ENCODE assay signal across 9 mouse cellular contexts in the genomic region with DNA sequence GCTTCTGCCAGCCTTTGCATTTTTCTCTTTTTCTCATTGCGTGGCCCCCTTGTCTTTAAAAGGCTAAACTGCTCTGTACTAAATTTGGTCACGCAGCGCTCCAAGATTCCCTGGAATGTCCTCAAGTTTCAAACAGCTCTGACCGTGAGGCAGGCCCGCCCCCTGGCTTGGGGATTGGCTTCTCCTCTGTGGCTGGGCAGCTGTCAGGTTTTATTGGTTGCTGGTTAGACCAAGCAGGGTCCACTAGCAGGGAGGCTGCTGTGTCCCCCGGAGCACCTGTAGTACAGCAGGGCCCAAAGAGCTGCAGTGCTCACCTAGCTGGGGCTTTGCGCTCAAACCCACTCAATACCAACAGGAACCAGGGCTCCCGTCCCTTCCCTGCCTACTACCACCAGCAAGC. TPM values are rescaled to one million over a fixed set of nuclear protein-coding genes. Genes with fewer than 3 reads are reported as not detected.
DNase-seq lines count a peak whose midpoint lies in the region; ATAC-seq and TF ChIP-seq lines count a peak whose summit lies in the region.
"Had no signal": no experiment of that assay in that cellular context is flagged by ENCODE, and none has a peak within 500 bp of the region (broad histone marks: within the 10 kb centered on the region; RNA-seq: fewer than 3 reads in every experiment).

A gene (plus strand): TSS at position 237 of the 400 bp plus-strand sequence.

- H3K9me3 ChIP-seq in liver, embryonic 11.5 days (ENCODE audit: control insufficient read depth, low read length): no peaks in the 10 kb centered on the region
- H3K9me3 ChIP-seq in embryonic facial prominence, embryonic 14.5 days (ENCODE audit: control insufficient read depth, low read length): no peaks in the 10 kb centered on the region
- H3K9me3 ChIP-seq in forebrain, embryonic 14.5 days (replicated peaks; ENCODE audit: control insufficient read depth, low read length): no peaks in the 10 kb centered on the region

- 35% methylated on average over 8 of the region's 8 CpGs for WGBS in liver, adult 2 months
- WGBS in liver, embryonic 11.5 days: 23% methylated on average over 8 of the region's 8 CpGs
- WGBS in embryonic facial prominence, embryonic 14.5 days: 12% methylated on average over 8 of the region's 8 CpGs
- 20% methylated on average over 8 of the region's 8 CpGs for WGBS in lung, adult 2 months
- WGBS in forebrain, embryonic 14.5 days: 20% methylated on average over 8 of the region's 8 CpGs

- TF ChIP-seq CTCF in liver, adult 2 months (IDR thresholded peaks at IDR 0.05; ENCODE audit: low read depth, low read length): no peak
- TF ChIP-seq CTCF in lung, adult 2 months (IDR thresholded peaks at IDR 0.05; ENCODE audit: insufficient read depth, low read length): no peak

- no peak for ATAC-seq in liver, embryonic 11.5 days (replicated peaks; ENCODE audit: low FRiP score)
- ATAC-seq in embryonic facial prominence, embryonic 14.5 days (ENCODE audit: low read depth): peak; percentile 93
- no peak for ATAC-seq in forebrain, embryonic 14.5 days

- H3K27ac ChIP-seq in liver, adult 2 months (replicated peaks; ENCODE audit: insufficient read depth, low read depth, low read length): no peak within 1 kb of the TSS
- no peak within 1 kb of the TSS for H3K27ac ChIP-seq in liver, embryonic 11.5 days (ENCODE audit: low read depth, low read length)
- H3K27ac ChIP-seq in embryonic facial prominence, embryonic 14.5 days (replicated peaks; ENCODE audit: low read depth, low read length): 0 out of 2 replicates have a peak within 1 kb of the TSS, but pooled peaks have one; percentile 28
- H3K27ac ChIP-seq in forebrain, embryonic 14.5 days (ENCODE audit: low read depth, low read length): no peak within 1 kb of the TSS
- H3K27ac ChIP-seq: liver, embryonic 14.5 days had no signal

- no peak within 1 kb of the TSS for H3K9ac ChIP-seq in liver, adult 2 months (ENCODE audit: low read depth, low read length)
- H3K9ac ChIP-seq in liver, embryonic 11.5 days (ENCODE audit: low read depth, low read length): no peak within 1 kb of the TSS; the same call in 1 of the 2 replicates
- H3K9ac ChIP-seq in embryonic facial prominence, embryonic 14.5 days (ENCODE audit: low read depth, low read length): no peak within 1 kb of the TSS; the same call in 1 of the 2 replicates
- no peak within 1 kb of the TSS for H3K9ac ChIP-seq in forebrain, embryonic 14.5 days (ENCODE audit: low read length)
- H3K9ac ChIP-seq: liver, embryonic 14.5 days had no signal

- H3K4me1 ChIP-seq in liver, adult 2 months (ENCODE audit: control insufficient read depth, insufficient read depth, low read length): no peaks in the 10 kb centered on the region
- H3K4me1 ChIP-seq in liver, embryonic 11.5 days (replicated peaks; ENCODE audit: control insufficient read depth, insufficient read depth, low read length): no peaks in the 10 kb centered on the region
- H3K4me1 ChIP-seq in embryonic facial prominence, embryonic 14.5 days (ENCODE audit: control insufficient read depth, insufficient read depth, low read length): peaks cover 5% of the 10 kb centered on the region; the same call in 1 of the 2 replicates
- peaks cover 2% of the 10 kb centered on the region; the same call in 1 of the 2 replicates for H3K4me1 ChIP-seq in lung, adult 2 months (ENCODE audit: control insufficient read depth, insufficient read depth, low read length)
- no peaks in the 10 kb centered on the region for H3K4me1 ChIP-seq in forebrain, embryonic 14.5 days (ENCODE audit: control insufficient read depth, insufficient read depth, low read length)

- H3K79me2 ChIP-seq in liver, adult 2 months (ENCODE audit: control insufficient read depth, insufficient read depth, low read length): no peaks in the 10 kb centered on the region

- H3K27me3 ChIP-seq in liver, adult 2 months (ENCODE audit: control insufficient read depth, insufficient read depth, low read length): peaks cover 4% of the 10 kb centered on the region; the same call in 1 of the 2 replicates
- H3K27me3 ChIP-seq in liver, embryonic 11.5 days (replicated peaks; ENCODE audit: control insufficient read depth, insufficient read depth, low read length): peaks cover 14% of the 10 kb centered on the region
- no peaks in the 10 kb centered on the region for H3K27me3 ChIP-seq in embryonic facial prominence, embryonic 14.5 days (replicated peaks; ENCODE audit: control insufficient read depth, insufficient read depth, low read length)
- H3K27me3 ChIP-seq in forebrain, embryonic 14.5 days (replicated peaks; ENCODE audit: control insufficient read depth, insufficient read depth, low read length): no peaks in the 10 kb centered on the region

- no peaks in the 10 kb centered on the region for H3K36me3 ChIP-seq in liver, adult 2 months (ENCODE audit: control insufficient read depth, insufficient read depth, low read length)
- no peaks in the 10 kb centered on the region for H3K36me3 ChIP-seq in liver, embryonic 11.5 days (ENCODE audit: control insufficient read depth, insufficient read depth, low read length)
- no peaks in the 10 kb centered on the region for H3K36me3 ChIP-seq in embryonic facial prominence, embryonic 14.5 days (ENCODE audit: control insufficient read depth, insufficient read depth, low read length)
- no peaks in the 10 kb centered on the region for H3K36me3 ChIP-seq in forebrain, embryonic 14.5 days (ENCODE audit: control insufficient read depth, insufficient read depth, low read length)

- H3K4me2 ChIP-seq in liver, embryonic 11.5 days: no peak within 1 kb of the TSS; the same call in 1 of the 2 replicates
- H3K4me2 ChIP-seq in embryonic facial prominence, embryonic 14.5 days (ENCODE audit: low read depth, low read length): peak within 1 kb of the TSS; percentile 18
- H3K4me2 ChIP-seq in forebrain, embryonic 14.5 days (ENCODE audit: low read length): no peak within 1 kb of the TSS

- TF ChIP-seq POLR2A in liver, adult 2 months (IDR thresholded peaks at IDR 0.05; ENCODE audit: extremely low read depth, insufficient read depth, low read length): no peak
- TF ChIP-seq POLR2A in lung, adult 2 months (IDR thresholded peaks at IDR 0.05; ENCODE audit: borderline replicate concordance, extremely low read depth, low read depth, low read length): no peak; the same call in 1 of the 2 replicates

- DNase-seq in liver, adult 2 months (ENCODE audit: extremely low read depth, low read depth, low spot score): no peak
- DNase-seq in liver, embryonic 11.5 days (ENCODE audit: low spot score): no peak
- DNase-seq in embryonic facial prominence, embryonic 14.5 days (ENCODE audit: low spot score): peak; percentile 91
- DNase-seq in hindlimb bud, embryonic 11.5 days (ENCODE audit: extremely low spot score, low read depth, low spot score): peak; percentile 35
- peak; percentile 16 for DNase-seq in lung, adult 2 months
- peak; percentile 71 for DNase-seq in testis, postnatal 14 days (ENCODE audit: low spot score)
- DNase-seq in forebrain, embryonic 14.5 days (ENCODE audit: low spot score): no peak
- no peak for DNase-seq in left cerebral cortex, adult 11 months (ENCODE audit: low spot score)

- peak within 1 kb of the TSS; percentile 24; the same call in 1 of the 2 replicates for H3K4me3 ChIP-seq in liver, adult 2 months (ENCODE audit: insufficient read depth, low read depth, low read length)
- H3K4me3 ChIP-seq in liver, embryonic 11.5 days (ENCODE audit: low read depth, low read length): no peak within 1 kb of the TSS
- peak within 1 kb of the TSS; percentile 7; the same call in 1 of the 2 replicates for H3K4me3 ChIP-seq in embryonic facial prominence, embryonic 14.5 days (ENCODE audit: low read depth, low read length)
- H3K4me3 ChIP-seq in lung, adult 2 months (replicated peaks; ENCODE audit: extremely low read depth, low read depth, low read length): peak within 1 kb of the TSS; percentile 49
- H3K4me3 ChIP-seq in forebrain, embryonic 14.5 days (ENCODE audit: low read depth, low read length): no peak within 1 kb of the TSS

RNA-seq across cellular contexts. Expression of the gene that starts here (rescaled TPM):
- total RNA-seq in liver, adult 2 months (2014; rRNA removed): 0.09 and 0.13 TPM in 2 replicates
- 0.16 and 0.17 TPM in 2 replicates for polyA plus RNA-seq in liver, adult 2 months (2012; rRNA removed)
- 0.16 TPM in 2 replicates for polyA plus RNA-seq in liver, embryonic 11.5 days (2014; fragmentation: Nextera tagmentation; extraction: Ambion mirVana)
- polyA plus RNA-seq in embryonic facial prominence, embryonic 14.5 days (2014; fragmentation: Nextera tagmentation; extraction: Ambion mirVana): 1.0 and 1.4 TPM in 2 replicates
- 9.3 and 12.9 TPM in 2 replicates for polyA plus RNA-seq in lung, adult 2 months (2012; rRNA removed)
- 0.17 and 0.30 TPM in 2 replicates for polyA plus RNA-seq in forebrain, embryonic 14.5 days (2014; fragmentation: Nextera tagmentation; extraction: Ambion mirVana)

Comparison
In these comparisons a context has a peak if more than half of its experiments do, and no peak if none do; other contexts are left out.
1. H3K4me3 ChIP-seq: peak in liver, adult 2 months (single experiment), embryonic facial prominence, embryonic 14.5 days (single experiment) and lung, adult 2 months (single experiment); none in liver, embryonic 11.5 days (single experiment) and forebrain, embryonic 14.5 days (single experiment).
2. DNase-seq: peak in embryonic facial prominence, embryonic 14.5 days (single experiment), hindlimb bud, embryonic 11.5 days (single experiment), lung, adult 2 months (single experiment) and testis, postnatal 14 days (single experiment); none in liver, adult 2 months (single experiment), liver, embryonic 11.5 days (single experiment), forebrain, embryonic 14.5 days (single experiment) and left cerebral cortex, adult 11 months (single experiment).